Mouse (Mus musculus): ENCODE results near the gene Gm49361. TPM values are rescaled to one million over a fixed set of nuclear protein-coding genes. Genes with fewer than 3 reads are reported as not detected.
A peak's percentile ranks its signal among the peaks of the same experiment; 100 is the strongest.

Gm49361 gene
- total and polyA plus RNA-seq, 3 experiments, result not detected

DNA sequence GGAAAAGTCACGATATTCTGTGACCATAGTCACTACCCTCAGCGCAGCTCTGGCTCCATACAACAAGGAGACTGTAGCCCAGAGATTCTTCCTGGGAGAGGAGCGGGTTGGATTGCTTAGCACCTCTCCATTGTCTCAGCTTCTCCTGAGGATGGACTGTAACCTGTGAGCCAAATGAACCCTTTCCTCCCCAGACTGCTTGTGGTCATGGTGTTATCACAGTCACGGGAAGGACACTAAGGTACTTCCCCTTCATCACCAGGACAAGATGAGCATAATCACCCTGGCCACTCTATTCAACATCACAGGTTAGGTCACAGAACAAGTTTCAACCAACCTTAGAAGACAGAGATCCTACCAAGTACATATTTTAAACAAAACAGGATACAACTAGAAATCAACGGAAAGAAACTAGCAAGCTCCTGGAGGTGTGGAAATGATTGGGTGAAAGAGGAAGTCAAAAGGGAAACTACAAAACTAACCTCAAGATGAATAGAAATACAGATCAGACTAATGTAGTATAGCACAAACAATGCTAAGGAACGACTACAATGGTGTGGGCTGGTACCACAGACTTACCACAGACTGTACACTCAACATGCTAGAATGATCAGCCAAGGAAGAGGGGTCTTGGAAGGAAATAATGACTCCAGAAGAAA, 26.4 kb upstream of the Gm49361 start (continued):
- TF ChIP-seq MXI1 (IDR thresholded peaks at IDR 0.05; ENCODE audit: low read depth, low read length) (peak; percentile 59), MAZ (IDR thresholded peaks at IDR 0.05; ENCODE audit: low read depth, low read length) (0 out of 2 replicates have a peak, but pooled peaks have one; percentile 40), CHD2 (IDR thresholded peaks at IDR 0.05; ENCODE audit: low read length) (no peak; the same call in 1 of the 2 replicates)

DNA sequence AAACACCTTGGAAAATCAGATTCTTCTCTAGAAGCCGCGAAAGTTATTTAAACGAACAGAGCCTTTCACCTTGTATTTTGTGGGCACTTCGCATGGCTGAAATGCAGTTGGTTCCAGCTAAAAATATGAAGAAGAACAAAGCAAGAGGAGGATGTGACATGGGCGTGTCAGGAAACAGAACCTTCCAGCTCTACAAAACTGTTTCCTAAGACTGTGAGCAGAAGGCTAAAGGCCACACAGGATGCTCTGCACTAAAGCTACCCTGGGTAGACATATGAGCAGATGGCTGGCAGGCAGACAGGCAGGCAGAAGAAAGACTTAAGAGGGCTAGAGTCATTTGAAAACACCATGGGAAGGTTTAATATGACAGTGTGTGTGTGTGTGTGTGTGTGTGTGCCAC, 23.2 kb upstream of the Gm49361 start:
- no peaks in the 10 kb centered on the region for H3K27me3 ChIP-seq (replicated peaks)
- DNase-seq (ENCODE audit: extremely low read depth), result no peak
- no peak for TF ChIP-seq JUND (conservative IDR thresholded peaks at IDR 0.05; ENCODE audit: low read depth, low read length)
- no peak for TF ChIP-seq CHD1 (IDR thresholded peaks at IDR 0.05; ENCODE audit: low read depth, low read length)
- TF ChIP-seq PAX5 (IDR thresholded peaks at IDR 0.05; ENCODE audit: low read length), result no peak
- no peak for TF ChIP-seq SIN3A (IDR thresholded peaks at IDR 0.05; ENCODE audit: low read length)
- no peak for TF ChIP-seq ZC3H11A (IDR thresholded peaks at IDR 0.05; ENCODE audit: low read depth, low read length)
- no peak for TF ChIP-seq ZMIZ1 (IDR thresholded peaks at IDR 0.05; ENCODE audit: low read depth, low read length)
- TF ChIP-seq E2F4 (IDR thresholded peaks at IDR 0.05; ENCODE audit: insufficient replicate concordance, low read depth, low read length), result no peak
- TF ChIP-seq RCOR1 (conservative IDR thresholded peaks at IDR 0.05; ENCODE audit: low read depth, low read length), result no peak
- TF ChIP-seq MAFK (IDR thresholded peaks at IDR 0.05; ENCODE audit: insufficient replicate concordance, low read length), result no peak
- TF ChIP-seq JUN (IDR thresholded peaks at IDR 0.05; ENCODE audit: insufficient read depth, low read depth, low read length), result no peak
- TF ChIP-seq NRF1 (IDR thresholded peaks at IDR 0.05; ENCODE audit: low read depth, low read length), result no peak
- TF ChIP-seq MXI1 (IDR thresholded peaks at IDR 0.05; ENCODE audit: low read depth, low read length), result no peak
- no peak for TF ChIP-seq TCF12 (IDR thresholded peaks at IDR 0.05; ENCODE audit: low read depth, low read length)
- TF ChIP-seq MAZ (IDR thresholded peaks at IDR 0.05; ENCODE audit: low read depth, low read length), result no peak
- TF ChIP-seq TBP (conservative IDR thresholded peaks at IDR 0.05; ENCODE audit: low read depth, low read length), result no peak
- no peak for TF ChIP-seq POLR2AphosphoS2 (IDR thresholded peaks at IDR 0.05; ENCODE audit: low read depth, low read length)
- TF ChIP-seq MYC (IDR thresholded peaks at IDR 0.05; ENCODE audit: low read depth, low read length), result no peak
- no peak for TF ChIP-seq ETS1 (conservative IDR thresholded peaks at IDR 0.05; ENCODE audit: low read depth, low read length)
- no peak for TF ChIP-seq HCFC1 (IDR thresholded peaks at IDR 0.05; ENCODE audit: low read depth, low read length)
- no peak overlapping the region for H3K4me3 ChIP-seq (replicated peaks in 1 of 3; ENCODE audit: low read depth in 2 of 3, low read length in 2 of 3, poor library complexity in 1 of 3)
- no peak overlapping the region for H3K27ac ChIP-seq (ENCODE audit: insufficient read depth, low read depth)
- dilution Hi-C loops (cut with MboI; ENCODE audit: extremely low pct_ligation_motif_present, extremely low pct_unique_long_range_greater_than_20kb, low sequenced_read_pairs) (no loop called here), in situ Hi-C loops (cut with MboI; ENCODE audit: low pct_ligation_motif_present, low pct_unique_long_range_greater_than_20kb, low sequenced_read_pairs) (no loop called here)
- no peaks in the 10 kb centered on the region for H3K36me3 ChIP-seq (replicated peaks in 1 of 2; ENCODE audit: control insufficient read depth in 1 of 2, insufficient read depth in 1 of 2, low read length in 1 of 2)
- no peak overlapping the region for H3K4me2 ChIP-seq (ENCODE audit: insufficient read depth, low read depth, poor library complexity, severe bottlenecking)
- no peaks in the 10 kb centered on the region for H3K9me3 ChIP-seq (replicated peaks; ENCODE audit: low read length)
- no peaks in the 10 kb centered on the region for H3K79me2 ChIP-seq (replicated peaks; ENCODE audit: control insufficient read depth, extremely low read depth, insufficient read depth, poor library complexity, severe bottlenecking)
- H3K4me1 ChIP-seq (ENCODE audit: control insufficient read depth in 1 of 2, insufficient read depth in 2 of 2), result peaks cover 13 to 39% of the 10 kb centered on the region in 2 experiments
- no peak overlapping the region for H3K9ac ChIP-seq (ENCODE audit: insufficient read depth, low read depth)
